Mouse (Mus musculus): ENCODE results near the gene Olfr619. TPM values are rescaled to one million over a fixed set of nuclear protein-coding genes. Genes with fewer than 3 reads are reported as not detected.

The Olfr619 gene
- not detected in 2 replicates for polyA plus RNA-seq (2015; fragmentation: Nextera tagmentation; extraction: Ambion mirVana)

DNA sequence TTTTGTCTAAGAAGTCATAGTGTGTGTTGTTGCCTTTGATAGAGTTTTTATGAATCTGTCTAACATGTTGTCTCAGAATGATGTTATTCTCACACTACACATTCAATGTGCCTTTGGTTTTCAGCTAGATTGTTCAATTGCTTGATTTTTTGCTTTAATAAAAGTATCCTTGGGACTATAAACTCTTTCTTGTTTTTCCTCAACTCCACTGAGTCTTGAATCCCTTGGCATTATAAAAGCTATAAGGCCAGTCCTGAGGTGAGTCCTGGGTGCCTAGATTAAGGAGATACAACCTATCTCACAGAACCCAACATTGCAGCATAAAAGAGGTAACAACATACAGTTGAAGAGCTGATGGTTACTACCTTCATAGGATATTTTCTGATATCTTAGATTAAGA, at the start of gene Olfr619:
Olfr619 (plus strand) TSS at position 301 of the 400 bp plus-strand sequence.

DNA sequence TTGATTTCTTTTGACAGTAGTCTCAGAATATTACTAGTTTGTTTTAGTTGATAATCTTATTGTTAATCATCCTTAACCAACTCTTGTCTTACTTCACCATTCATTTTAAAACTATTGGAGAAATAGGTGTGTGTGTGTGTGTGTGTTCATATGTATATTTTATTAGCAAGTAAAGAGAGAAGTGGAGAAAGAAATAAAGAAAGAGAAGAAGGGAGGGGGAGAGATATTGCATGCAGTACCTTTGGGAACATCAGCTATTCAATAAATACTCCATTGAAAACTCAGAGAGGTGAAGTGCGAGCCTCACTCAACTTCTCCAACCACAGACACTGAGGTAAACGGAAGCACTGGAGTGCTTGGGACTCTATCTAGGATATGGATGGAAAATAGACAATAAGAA, 44.6 kb upstream of the Olfr619 start, which contains the start of gene Olfr615:
Olfr615 (plus strand) TSS at position 301 of the 400 bp plus-strand sequence.

DNA sequence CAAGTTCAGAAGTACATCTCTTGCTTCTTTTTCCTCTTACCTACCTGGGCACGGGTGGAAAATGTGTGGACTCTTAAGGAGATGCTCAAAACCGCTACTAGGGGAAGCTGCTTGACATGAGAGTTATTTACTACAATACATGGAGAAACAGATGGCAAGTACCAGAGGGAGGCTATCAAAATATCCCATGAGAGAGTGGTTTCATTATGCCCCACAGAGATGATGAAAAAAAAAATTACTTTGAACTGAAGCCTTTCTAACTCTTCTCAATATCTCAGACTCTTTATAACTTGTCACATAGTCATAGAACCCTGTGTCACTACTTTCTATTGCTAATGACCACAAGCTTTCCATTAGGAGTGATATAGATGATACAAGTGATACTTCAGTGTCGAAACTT, 31.3 kb upstream of the Olfr619 start, which contains the start of gene Olfr616:
Olfr616 (minus strand) TSS at position 101 of the 400 bp plus-strand sequence.

DNA sequence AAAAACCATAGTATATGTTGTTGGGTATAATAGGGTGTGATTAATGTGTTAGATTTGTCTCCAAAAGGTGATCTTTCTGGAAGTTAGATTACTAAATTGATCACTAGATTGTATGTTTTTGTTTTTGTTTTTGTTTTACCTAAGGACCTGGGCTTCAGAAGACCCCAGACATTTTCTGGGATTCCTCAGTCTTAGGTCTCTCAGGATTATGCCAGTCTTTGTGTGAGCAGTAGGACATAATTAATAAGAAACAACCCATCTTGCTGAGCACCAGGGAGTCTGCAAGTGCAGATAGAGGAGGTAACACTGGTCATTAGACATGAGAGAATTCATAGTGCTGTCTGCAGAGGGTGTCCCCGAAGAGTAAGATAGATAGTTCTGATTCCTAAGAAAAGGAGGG, 27.6 kb upstream of the Olfr619 start, which contains the start of gene Olfr617:
Olfr617 (plus strand) TSS at position 301 of the 400 bp plus-strand sequence.

DNA sequence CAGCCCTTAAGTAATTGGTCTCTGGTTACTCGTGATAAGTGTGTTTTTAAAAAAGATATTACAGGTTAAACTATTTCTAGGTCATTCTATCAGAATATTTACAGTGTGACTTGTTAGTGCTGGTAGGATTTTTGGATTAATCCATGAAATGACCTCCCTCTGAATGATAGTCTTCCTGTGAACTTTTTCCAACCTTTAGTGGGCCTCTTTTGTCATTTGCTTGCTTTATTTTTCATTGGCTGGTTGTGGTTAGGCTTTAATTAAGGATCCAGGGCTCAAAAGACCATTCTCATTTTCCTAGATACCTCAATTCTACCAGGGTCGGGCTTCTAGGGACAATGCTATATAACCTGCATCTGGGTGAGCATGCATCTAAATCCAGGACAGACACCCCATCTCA, 10.6 kb upstream of the Olfr619 start, which contains the start of gene Olfr618:
Olfr618 (plus strand) TSS at position 301 of the 400 bp plus-strand sequence.

DNA sequence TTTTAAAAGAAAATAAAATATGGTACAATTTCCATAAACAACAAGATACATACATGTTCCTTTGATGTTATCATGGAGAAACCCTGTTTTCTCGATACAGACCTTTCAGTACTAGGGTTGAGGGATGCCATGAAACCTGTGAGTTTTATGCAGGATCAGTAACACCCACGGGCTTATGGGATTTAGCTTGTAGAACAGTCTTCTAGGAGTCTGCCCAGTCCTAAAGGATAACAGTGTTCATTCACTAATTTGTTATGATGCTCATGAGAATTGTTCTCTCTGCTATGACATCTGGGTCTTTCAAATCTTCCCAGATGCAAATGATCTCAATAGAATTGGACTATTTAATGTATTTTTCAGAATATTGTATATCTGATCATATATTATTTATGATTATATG, 12.1 kb downstream of the Olfr619 start, which contains the start of gene Olfr620:
Olfr620 (minus strand) TSS at position 101 of the 400 bp plus-strand sequence.

DNA sequence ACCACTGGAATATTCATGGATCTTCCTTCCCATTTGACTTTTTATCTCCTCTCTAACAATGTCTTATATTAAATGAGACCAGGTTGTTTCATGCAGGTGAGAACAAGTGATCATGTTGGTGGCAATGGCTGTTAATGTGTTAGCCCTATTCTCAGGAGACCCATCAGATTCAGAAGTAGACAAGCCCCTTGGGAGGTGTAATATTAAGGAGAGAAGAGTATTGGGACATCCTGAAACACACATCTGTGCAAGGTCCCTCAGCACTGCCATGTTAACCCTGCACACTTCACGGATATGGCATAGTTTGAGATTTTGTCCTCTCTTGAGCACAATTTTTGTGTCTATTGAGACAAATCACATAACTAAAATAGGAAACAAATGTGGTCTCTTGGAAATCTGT, 42.2 kb downstream of the Olfr619 start, which contains the start of gene Olfr622:
Olfr622 (minus strand) TSS at position 101 of the 400 bp plus-strand sequence.

Small RNAs within 50 kb of the gene (microRNA-seq; reads per million reads assigned to microRNA genes)
- not detected for gene Gm26506 (ENCODE audit: borderline replicate concordance, insufficient number of aligned reads)

Other genes with a start within 250 kb of the Olfr619 start
- gene Olfr601, start 237.9 kb upstream of the Olfr619 start, polyA plus RNA-seq (2015; fragmentation: Nextera tagmentation; extraction: Ambion mirVana) = not detected in 2 replicates
- gene Olfr603, start 214.4 kb upstream of the Olfr619 start, polyA plus RNA-seq (2015; fragmentation: Nextera tagmentation; extraction: Ambion mirVana) = not detected in 2 replicates
- not detected in 2 replicates for gene Usp17lc, start 185.5 kb upstream of the Olfr619 start, polyA plus RNA-seq (2015; fragmentation: Nextera tagmentation; extraction: Ambion mirVana)
- not detected in 2 replicates for gene Olfr605, start 155.1 kb upstream of the Olfr619 start, polyA plus RNA-seq (2015; fragmentation: Nextera tagmentation; extraction: Ambion mirVana)
- gene Olfr606, start 151.5 kb upstream of the Olfr619 start, polyA plus RNA-seq (2015; fragmentation: Nextera tagmentation; extraction: Ambion mirVana) = not detected in 2 replicates
- gene Olfr607, start 136.4 kb upstream of the Olfr619 start, polyA plus RNA-seq (2015; fragmentation: Nextera tagmentation; extraction: Ambion mirVana) = not detected in 2 replicates
- not detected in 2 replicates for gene Olfr608, start 130.7 kb upstream of the Olfr619 start, polyA plus RNA-seq (2015; fragmentation: Nextera tagmentation; extraction: Ambion mirVana)
- not detected in 2 replicates for gene Olfr609, start 102.5 kb upstream of the Olfr619 start, polyA plus RNA-seq (2015; fragmentation: Nextera tagmentation; extraction: Ambion mirVana)
- gene Olfr610, start 88.5 kb upstream of the Olfr619 start, polyA plus RNA-seq (2015; fragmentation: Nextera tagmentation; extraction: Ambion mirVana) = not detected in 2 replicates
- not detected in 2 replicates for gene Olfr611, start 79.7 kb upstream of the Olfr619 start, polyA plus RNA-seq (2015; fragmentation: Nextera tagmentation; extraction: Ambion mirVana)
- gene Olfr612, start 57.9 kb upstream of the Olfr619 start, polyA plus RNA-seq (2015; fragmentation: Nextera tagmentation; extraction: Ambion mirVana) = not detected in 2 replicates
- gene Olfr613, start 52.5 kb upstream of the Olfr619 start, polyA plus RNA-seq (2015; fragmentation: Nextera tagmentation; extraction: Ambion mirVana) = not detected in 2 replicates
- gene Olfr615, start 44.5 kb upstream of the Olfr619 start, polyA plus RNA-seq (2015; fragmentation: Nextera tagmentation; extraction: Ambion mirVana) = not detected in 2 replicates
- gene Olfr616, start 31.4 kb upstream of the Olfr619 start, polyA plus RNA-seq (2015; fragmentation: Nextera tagmentation; extraction: Ambion mirVana) = not detected in 2 replicates
- gene Olfr617, start 27.5 kb upstream of the Olfr619 start, polyA plus RNA-seq (2015; fragmentation: Nextera tagmentation; extraction: Ambion mirVana) = not detected in 2 replicates
- not detected in 2 replicates for gene Olfr618, start 10.5 kb upstream of the Olfr619 start, polyA plus RNA-seq (2015; fragmentation: Nextera tagmentation; extraction: Ambion mirVana)
- gene Olfr620, start 12.0 kb downstream of the Olfr619 start, polyA plus RNA-seq (2015; fragmentation: Nextera tagmentation; extraction: Ambion mirVana) = not detected in 2 replicates
- not detected in 2 replicates for gene Olfr622, start 42.1 kb downstream of the Olfr619 start, polyA plus RNA-seq (2015; fragmentation: Nextera tagmentation; extraction: Ambion mirVana)
- gene Olfr623, start 63.1 kb downstream of the Olfr619 start, polyA plus RNA-seq (2015; fragmentation: Nextera tagmentation; extraction: Ambion mirVana) = not detected in 2 replicates
- gene Olfr624, start 70.6 kb downstream of the Olfr619 start, polyA plus RNA-seq (2015; fragmentation: Nextera tagmentation; extraction: Ambion mirVana) = 0.06 TPM in 1 of 2 replicates, not detected in the other
- not detected in 2 replicates for gene Olfr625-ps1, start 82.1 kb downstream of the Olfr619 start, polyA plus RNA-seq (2015; fragmentation: Nextera tagmentation; extraction: Ambion mirVana)
- gene Olfr243, start 114.1 kb downstream of the Olfr619 start, polyA plus RNA-seq (2015; fragmentation: Nextera tagmentation; extraction: Ambion mirVana) = not detected in 2 replicates
- not detected in 2 replicates for gene Olfr628, start 129.8 kb downstream of the Olfr619 start, polyA plus RNA-seq (2015; fragmentation: Nextera tagmentation; extraction: Ambion mirVana)
- gene Olfr629, start 144.4 kb downstream of the Olfr619 start, polyA plus RNA-seq (2015; fragmentation: Nextera tagmentation; extraction: Ambion mirVana) = not detected in 2 replicates
- gene Olfr630, start 156.8 kb downstream of the Olfr619 start, polyA plus RNA-seq (2015; fragmentation: Nextera tagmentation; extraction: Ambion mirVana) = not detected in 2 replicates
- not detected in 2 replicates for gene Olfr69, start 171.0 kb downstream of the Olfr619 start, polyA plus RNA-seq (2015; fragmentation: Nextera tagmentation; extraction: Ambion mirVana)
- not detected in 2 replicates for gene Olfr68, start 179.1 kb downstream of the Olfr619 start, polyA plus RNA-seq (2015; fragmentation: Nextera tagmentation; extraction: Ambion mirVana)
- not detected in 2 replicates for gene Olfr67, start 191.2 kb downstream of the Olfr619 start, polyA plus RNA-seq (2015; fragmentation: Nextera tagmentation; extraction: Ambion mirVana)
- 3,147 and 3,744 TPM in 2 replicates for gene Hbb-bt, start 213.4 kb downstream of the Olfr619 start, polyA plus RNA-seq (2015; fragmentation: Nextera tagmentation; extraction: Ambion mirVana)
- 10,926 and 17,452 TPM in 2 replicates for gene Hbb-bs, start 227.5 kb downstream of the Olfr619 start, polyA plus RNA-seq (2015; fragmentation: Nextera tagmentation; extraction: Ambion mirVana)
- not detected in 2 replicates for gene Hbb-bh2, start 239.9 kb downstream of the Olfr619 start, polyA plus RNA-seq (2015; fragmentation: Nextera tagmentation; extraction: Ambion mirVana)
- gene Hbb-bh1, start 242.6 kb downstream of the Olfr619 start, polyA plus RNA-seq (2015; fragmentation: Nextera tagmentation; extraction: Ambion mirVana) = 0.39 TPM in 1 of 2 replicates, not detected in the other